Mouse (Mus musculus): ENCODE results near the gene Iqch. TPM values are rescaled to one million over a fixed set of nuclear protein-coding genes. Genes with fewer than 3 reads are reported as not detected.

Iqch gene
- polyA plus RNA-seq, 1 experiment from 2014 or later: 0.34 TPM

DNA sequence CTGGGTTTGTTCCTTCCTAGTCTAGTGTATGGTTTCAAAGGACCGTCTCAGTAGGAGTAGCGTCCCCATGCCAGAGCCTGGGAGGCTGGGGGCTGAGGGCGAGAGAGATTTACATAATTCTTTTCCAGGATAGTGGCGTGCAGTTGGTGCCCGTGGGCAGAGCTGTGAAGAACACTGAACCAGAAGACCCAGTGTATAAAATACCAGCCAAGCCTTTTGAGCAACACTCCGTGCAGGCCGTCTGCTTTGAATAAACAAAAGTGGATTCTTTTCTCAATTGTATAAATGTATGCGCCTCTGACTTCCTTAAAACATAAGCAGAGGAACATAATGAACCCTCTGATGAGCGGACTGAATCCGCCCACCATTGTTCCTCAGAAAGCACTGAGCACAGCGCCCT is 30.6 kb upstream of the Iqch start:
- Histone ChIP-seq H3K9ac (no peak overlapping the region), H3K4me1 (replicated peaks) (peaks cover 8% of the 10 kb centered on the region; the same call in 1 of the 2 replicates), H3K4me3 (no peak overlapping the region), H3K27ac (no peak overlapping the region), H3K27me3 (no peaks in the 10 kb centered on the region), H3K36me3 (peaks cover 56% of the 10 kb centered on the region), H3K9me3 (no peaks in the 10 kb centered on the region), H3K4me2 (no peak overlapping the region)
- 33% methylated on average over 11 of the region's 11 CpGs for WGBS
- ATAC-seq (ENCODE audit: low FRiP score): no peak

DNA sequence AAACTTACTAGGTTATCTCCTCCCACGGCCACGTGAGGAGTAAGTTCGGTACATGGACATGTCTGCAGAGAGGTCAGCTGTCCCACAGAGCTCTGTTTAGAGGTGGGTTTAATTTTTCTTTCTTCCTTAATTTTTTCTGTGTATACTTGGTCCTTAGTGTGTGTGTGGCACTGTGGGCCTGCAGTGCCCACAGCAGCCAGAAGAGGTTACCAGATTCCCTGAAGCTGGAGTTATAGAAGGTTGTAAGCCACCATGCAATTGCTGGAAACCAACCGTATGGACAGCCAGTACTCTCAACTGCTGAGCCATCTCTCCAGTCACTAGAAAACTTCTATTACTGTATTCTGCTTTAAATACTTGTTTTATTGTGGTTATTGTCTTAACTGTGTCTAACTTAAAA is 29.8 kb upstream of the Iqch start:
- ATAC-seq (ENCODE audit: low FRiP score): no peak

DNA sequence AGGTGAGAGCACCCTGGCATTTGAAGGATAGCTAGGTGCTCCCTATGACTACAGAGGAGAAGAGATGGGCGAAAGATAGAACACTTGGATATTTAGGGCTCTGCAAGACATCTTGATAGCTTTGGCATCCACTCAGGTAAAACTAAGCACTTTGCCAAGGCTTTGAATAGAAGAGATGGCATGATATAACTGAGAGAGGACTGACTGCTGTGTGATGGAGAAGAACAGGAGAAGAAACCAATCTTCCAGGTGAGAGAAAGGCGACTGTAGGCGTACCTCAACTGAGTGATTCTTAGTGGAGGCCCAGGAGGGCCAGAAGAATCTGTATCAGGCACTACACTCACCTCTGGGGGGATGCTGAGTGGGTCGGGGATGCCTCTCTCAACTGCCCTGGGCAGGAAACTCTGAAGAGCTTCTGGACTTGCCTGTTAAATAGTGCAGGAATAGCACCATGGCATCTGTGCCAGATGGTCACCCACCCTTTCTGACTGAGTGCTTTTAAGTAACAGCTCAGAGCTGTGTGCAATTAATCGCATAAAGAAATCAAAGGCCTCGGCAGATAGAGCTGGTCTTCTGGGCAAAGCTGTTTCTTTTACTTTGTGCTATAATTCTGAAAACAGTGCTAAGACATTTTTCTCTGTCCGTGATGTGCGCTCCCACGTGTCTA is 22.9 kb upstream of the Iqch start:
- whole genome bisulfite sequencing: 94% methylated on average over 9 of the region's 9 CpGs
- H3K36me3 ChIP-seq: peaks cover 62% of the 10 kb centered on the region

More for the DNA sequence above, 29.8 kb upstream of the Iqch start:
- Histone ChIP-seq H3K4me2 (no peak overlapping the region), H3K9me3 (no peaks in the 10 kb centered on the region), H3K27ac (no peak overlapping the region), H3K36me3 (peaks cover 56% of the 10 kb centered on the region), H3K4me1 (replicated peaks) (peaks cover 8% of the 10 kb centered on the region; the same call in 1 of the 2 replicates), H3K4me3 (no peak overlapping the region), H3K9ac (no peak overlapping the region), H3K27me3 (no peaks in the 10 kb centered on the region)
- WGBS: 57% methylated on average over 4 of the region's 4 CpGs

DNA sequence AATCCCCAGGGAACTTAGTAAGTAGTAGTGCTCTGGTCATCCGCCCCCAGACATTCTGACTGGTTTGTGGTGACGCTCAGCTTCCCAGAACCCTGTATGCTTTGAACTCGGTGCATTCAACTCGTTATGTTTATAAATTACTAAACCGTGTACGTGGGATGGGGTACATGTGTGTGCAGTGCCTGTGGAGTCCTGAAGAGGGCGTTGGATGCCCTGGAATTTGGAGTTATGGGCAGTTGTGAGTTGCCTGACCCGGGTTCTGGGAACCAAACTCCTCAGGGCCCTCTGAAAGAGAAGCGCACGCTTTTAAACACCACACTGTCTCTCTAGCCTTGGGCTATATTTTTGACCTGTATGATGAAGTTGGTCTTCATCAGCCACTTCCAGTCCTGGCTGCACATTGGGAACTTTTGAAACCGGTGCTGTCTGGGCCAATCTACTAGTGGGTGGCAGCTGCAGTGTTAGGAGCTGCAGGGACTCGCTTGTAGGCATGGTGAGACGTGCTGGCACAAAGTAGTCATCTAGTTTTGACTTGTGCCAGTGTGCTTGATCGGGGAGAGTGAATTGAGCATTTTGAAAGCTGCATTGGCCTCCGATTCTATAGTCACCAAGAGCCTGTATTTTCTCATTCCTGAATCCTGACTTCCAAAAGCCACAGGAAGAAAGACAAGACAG is 21.7 kb upstream of the Iqch start:
- no peaks in the 10 kb centered on the region for H3K9me3 ChIP-seq
- no peak overlapping the region for H3K27ac ChIP-seq
- peaks cover 5% of the 10 kb centered on the region; the same call in 1 of the 2 replicates for H3K4me1 ChIP-seq (replicated peaks)
- ATAC-seq (ENCODE audit: low FRiP score): no peak
- no peak overlapping the region for H3K4me3 ChIP-seq
- H3K27me3 ChIP-seq: no peaks in the 10 kb centered on the region
- H3K9ac ChIP-seq: no peak overlapping the region
- H3K4me2 ChIP-seq: no peak overlapping the region
- peaks cover 61% of the 10 kb centered on the region for H3K36me3 ChIP-seq
- WGBS: 81% methylated on average over 15 of the region's 15 CpGs

More for the DNA sequence above, 22.9 kb upstream of the Iqch start:
- no peaks in the 10 kb centered on the region for H3K27me3 ChIP-seq
- H3K27ac ChIP-seq: no peak overlapping the region
- H3K4me2 ChIP-seq: no peak overlapping the region
- no peak overlapping the region for H3K9ac ChIP-seq
- peaks cover 5% of the 10 kb centered on the region; the same call in 1 of the 2 replicates for H3K4me1 ChIP-seq (replicated peaks)
- ATAC-seq (ENCODE audit: low FRiP score): no peak
- H3K4me3 ChIP-seq: no peak overlapping the region
- H3K9me3 ChIP-seq: no peaks in the 10 kb centered on the region

DNA sequence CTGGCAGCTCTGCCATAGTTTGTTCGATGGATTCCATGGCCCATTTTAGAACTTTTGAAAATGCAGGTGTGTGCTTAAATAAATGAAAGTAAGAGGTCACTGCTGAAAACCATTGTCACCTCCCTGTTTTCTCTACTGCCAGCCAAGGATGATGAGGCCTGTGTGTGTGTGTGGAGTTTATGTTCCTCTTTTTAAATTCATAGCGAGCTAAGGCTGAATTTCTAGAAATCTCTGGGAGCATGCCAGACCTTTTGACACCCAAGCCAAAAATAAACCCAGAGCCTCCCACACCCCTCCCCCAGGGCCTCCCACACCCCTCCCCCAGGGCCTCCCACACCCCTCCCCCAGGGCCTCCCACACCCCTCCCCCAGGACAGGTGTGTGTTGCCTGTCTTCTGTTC is 15.7 kb upstream of the Iqch start:
- Histone ChIP-seq H3K9me3 (no peaks in the 10 kb centered on the region), H3K36me3 (peaks cover 58% of the 10 kb centered on the region), H3K4me2 (no peak overlapping the region), H3K27ac (no peak overlapping the region), H3K4me1 (replicated peaks) (peaks cover 23% of the 10 kb centered on the region), H3K4me3 (no peak overlapping the region), H3K9ac (no peak overlapping the region), H3K27me3 (no peaks in the 10 kb centered on the region)
- ATAC-seq (ENCODE audit: low FRiP score): no peak
- 94% methylated on average over 2 of the region's 2 CpGs for whole genome bisulfite sequencing

DNA sequence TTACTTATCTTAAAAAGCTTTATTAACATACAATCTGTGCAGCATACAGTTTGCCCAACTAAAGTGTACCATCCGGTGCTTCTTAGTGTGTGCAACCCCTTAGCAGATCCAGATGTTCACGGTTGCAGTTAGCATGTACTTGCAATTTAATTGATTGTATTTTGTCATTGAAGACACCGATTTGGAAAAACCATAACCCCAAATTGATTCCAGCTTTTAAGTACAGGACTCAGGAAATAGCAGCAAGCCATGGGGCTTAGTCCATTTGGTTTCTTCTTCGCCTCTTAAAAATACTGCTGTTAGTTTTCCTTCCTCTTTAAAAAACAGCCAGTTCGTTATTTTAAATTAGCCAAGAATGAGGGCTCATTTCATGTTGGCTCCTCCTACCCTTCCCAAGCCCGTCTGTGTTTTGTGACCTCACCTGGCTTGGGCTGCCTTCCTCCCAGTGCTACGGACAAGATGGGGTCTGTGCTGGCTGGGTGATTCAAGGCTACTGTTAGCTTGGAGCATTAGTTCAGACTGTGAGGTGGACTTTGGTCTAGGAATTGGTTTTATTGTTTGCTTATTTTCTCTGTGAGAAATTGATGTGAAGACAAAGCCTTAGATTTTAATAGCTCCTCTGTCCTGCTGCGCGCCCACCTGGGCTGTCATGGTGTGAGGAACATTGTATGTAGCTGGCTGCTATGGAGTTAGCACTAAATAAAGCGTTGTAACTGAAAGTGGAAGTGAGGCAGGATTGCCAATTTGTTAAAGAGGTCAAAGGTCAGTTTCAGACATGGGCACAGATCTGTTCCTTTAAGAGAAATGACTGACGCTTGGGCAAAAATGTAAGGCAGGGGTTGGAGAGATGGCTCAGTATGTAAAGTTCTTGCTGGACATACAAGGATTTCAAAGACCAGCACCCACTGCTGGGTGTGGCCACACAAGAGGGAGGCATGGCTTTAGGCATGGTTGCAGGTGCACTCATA is 12.0 kb upstream of the Iqch start:
- H3K4me1 ChIP-seq (replicated peaks): peaks cover 56% of the 10 kb centered on the region
- peaks cover 27% of the 10 kb centered on the region for H3K36me3 ChIP-seq
- no peak for ATAC-seq (ENCODE audit: low FRiP score)
- H3K4me3 ChIP-seq: no peak overlapping the region
- 85% methylated on average over 11 of the region's 11 CpGs for WGBS
- no peak overlapping the region for H3K4me2 ChIP-seq
- no peaks in the 10 kb centered on the region for H3K27me3 ChIP-seq
- no peaks in the 10 kb centered on the region for H3K9me3 ChIP-seq
- no peak overlapping the region for H3K9ac ChIP-seq
- no peak overlapping the region for H3K27ac ChIP-seq

DNA sequence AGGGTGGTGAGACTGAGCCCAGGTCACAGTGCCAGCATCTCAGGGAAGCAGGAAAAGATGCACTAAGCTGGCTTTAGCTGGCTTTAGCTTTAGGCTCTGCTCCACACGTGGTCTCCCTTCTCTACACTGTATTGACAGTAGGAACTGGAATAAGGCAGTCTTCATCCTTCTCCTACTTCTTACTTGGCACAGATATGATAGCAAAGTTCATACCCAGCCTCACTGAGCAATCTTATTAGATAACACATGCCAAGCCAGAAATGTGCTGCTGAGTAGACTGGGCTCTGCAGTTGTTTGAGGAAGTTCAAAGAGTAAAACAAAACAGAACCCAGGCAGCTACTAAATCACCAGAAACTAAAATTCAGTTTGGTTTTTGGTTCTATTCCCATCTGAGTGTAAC is 11.3 kb upstream of the Iqch start:
- 60% methylated on average over 1 of the region's 1 CpGs for WGBS
- no peaks in the 10 kb centered on the region for H3K27me3 ChIP-seq
- H3K9me3 ChIP-seq: no peaks in the 10 kb centered on the region
- no peak overlapping the region for H3K4me3 ChIP-seq
- H3K9ac ChIP-seq: 0 out of 2 replicates have a peak overlapping the region, but pooled peaks have one; percentile 47
- H3K4me2 ChIP-seq: peak overlapping the region; percentile 31
- peaks cover 20% of the 10 kb centered on the region for H3K36me3 ChIP-seq
- H3K27ac ChIP-seq: peak overlapping the region; percentile 46; the same call in 1 of the 2 replicates
- peaks cover 57% of the 10 kb centered on the region for H3K4me1 ChIP-seq (replicated peaks)
- no peak for ATAC-seq (ENCODE audit: low FRiP score)

DNA sequence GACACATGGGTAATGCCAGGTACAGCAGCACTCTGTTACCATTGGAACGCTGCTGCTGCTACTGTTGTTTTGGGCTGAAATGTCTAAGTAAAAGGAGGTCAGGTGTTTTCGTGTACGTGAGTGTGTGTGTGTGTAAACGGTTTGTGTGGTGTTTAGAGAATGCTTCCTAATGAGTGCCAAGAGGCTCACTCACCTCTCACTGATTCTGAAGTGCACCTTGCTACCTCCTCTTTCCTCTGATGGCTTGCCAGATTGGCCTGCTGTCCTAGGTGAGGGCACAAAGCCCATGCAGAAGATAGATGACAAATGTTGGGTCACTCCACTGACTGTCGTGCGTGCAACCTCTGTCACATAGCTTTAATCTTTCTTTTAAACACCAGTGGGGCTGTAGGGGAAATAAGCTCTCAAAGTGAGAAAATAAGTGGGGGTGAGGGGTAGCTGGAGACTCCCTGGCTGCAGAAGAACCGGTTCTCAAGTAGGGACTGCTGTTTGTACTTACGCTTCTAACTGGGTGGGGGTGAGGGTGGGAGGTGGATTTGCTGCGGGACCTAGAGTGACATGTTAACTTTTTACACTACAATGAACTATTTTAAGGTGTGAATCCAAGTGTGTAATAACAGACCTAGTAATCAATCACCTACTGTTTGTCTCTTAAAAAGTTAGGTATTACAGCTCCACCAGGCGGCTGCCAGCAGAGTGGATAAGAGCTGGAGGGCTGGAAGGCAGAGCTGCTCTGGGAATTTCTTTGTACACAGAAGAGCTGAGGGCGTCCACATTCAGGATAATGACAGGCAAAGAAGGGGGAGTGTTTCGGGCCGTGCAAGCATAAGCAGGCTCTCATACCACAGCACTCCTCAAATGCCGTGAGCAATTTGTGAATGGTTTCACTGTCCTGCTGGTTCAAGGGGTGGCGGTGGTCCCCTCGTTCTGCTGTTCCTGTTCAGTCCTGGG is 10.5 kb upstream of the Iqch start:
- peak overlapping the region; percentile 31 for H3K4me2 ChIP-seq
- H3K4me1 ChIP-seq (replicated peaks): peaks cover 57% of the 10 kb centered on the region
- no peak overlapping the region for H3K4me3 ChIP-seq
- peak overlapping the region; percentile 46 for H3K27ac ChIP-seq
- H3K9me3 ChIP-seq: no peaks in the 10 kb centered on the region
- H3K36me3 ChIP-seq: peaks cover 13% of the 10 kb centered on the region
- 0 out of 2 replicates have a peak, but pooled peaks have one; percentile 49 for ATAC-seq (ENCODE audit: low FRiP score)
- 46% methylated on average over 16 of the region's 16 CpGs for WGBS
- 0 out of 2 replicates have a peak overlapping the region, but pooled peaks have one; percentile 47 for H3K9ac ChIP-seq
- H3K27me3 ChIP-seq: no peaks in the 10 kb centered on the region

DNA sequence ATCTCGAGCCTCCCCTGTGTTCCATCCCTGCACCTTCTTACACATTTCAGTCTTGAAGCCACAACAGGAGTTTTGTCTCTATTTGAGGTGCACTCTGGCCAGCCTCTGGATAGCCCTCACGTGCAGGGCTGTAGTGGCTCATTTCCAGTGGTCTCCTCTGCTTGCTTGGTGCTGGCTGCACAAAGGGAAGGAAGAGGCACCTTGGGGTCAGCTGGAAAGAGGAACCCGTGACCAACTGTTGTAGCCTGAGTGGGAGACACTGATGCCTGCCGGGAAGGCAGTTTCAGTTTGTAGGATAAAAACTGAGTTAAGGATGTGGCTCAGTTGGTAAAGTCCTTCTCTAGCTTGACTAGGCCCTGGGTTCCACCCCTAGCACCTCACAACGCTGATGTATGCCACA is 9.7 kb upstream of the Iqch start:
- Histone ChIP-seq H3K36me3 (peaks cover 4% of the 10 kb centered on the region), H3K27me3 (no peaks in the 10 kb centered on the region), H3K4me1 (replicated peaks) (peaks cover 57% of the 10 kb centered on the region), H3K9ac (no peak overlapping the region), H3K27ac (0 out of 2 replicates have a peak overlapping the region, but pooled peaks have one; percentile 18), H3K4me2 (no peak overlapping the region), H3K4me3 (no peak overlapping the region), H3K9me3 (no peaks in the 10 kb centered on the region)
- WGBS: 72% methylated on average over 5 of the region's 5 CpGs
- ATAC-seq (ENCODE audit: low FRiP score): no peak

DNA sequence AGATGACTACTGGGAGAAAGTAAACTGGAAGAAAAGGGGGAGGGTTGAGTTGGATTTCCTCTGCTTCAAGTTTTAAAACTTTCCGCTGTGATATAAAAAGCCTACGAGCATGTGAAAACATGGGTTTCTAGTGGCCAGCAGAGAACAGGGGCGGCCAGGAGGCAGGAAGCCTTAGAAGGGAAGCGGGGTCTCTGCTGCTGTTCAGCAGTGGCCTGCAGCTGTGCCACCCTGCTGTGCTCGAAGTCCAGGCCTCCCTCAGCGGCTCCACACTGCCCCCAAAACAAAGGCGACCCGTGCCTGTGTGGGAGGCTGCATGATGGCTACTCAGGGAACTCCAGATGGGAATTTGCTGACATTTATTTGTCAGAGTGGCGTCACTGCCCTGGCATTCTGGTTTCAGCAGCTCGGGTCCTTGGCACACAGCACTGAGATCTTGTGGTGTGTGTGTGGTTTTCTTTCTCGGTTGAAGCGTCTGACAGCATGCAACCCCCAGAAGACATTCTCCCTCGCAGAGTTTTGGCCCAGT is 8.6 kb upstream of the Iqch start:
- no peak for ATAC-seq (ENCODE audit: low FRiP score)
- H3K27me3 ChIP-seq: no peaks in the 10 kb centered on the region
- peaks cover 53% of the 10 kb centered on the region for H3K4me1 ChIP-seq (replicated peaks)

DNA sequence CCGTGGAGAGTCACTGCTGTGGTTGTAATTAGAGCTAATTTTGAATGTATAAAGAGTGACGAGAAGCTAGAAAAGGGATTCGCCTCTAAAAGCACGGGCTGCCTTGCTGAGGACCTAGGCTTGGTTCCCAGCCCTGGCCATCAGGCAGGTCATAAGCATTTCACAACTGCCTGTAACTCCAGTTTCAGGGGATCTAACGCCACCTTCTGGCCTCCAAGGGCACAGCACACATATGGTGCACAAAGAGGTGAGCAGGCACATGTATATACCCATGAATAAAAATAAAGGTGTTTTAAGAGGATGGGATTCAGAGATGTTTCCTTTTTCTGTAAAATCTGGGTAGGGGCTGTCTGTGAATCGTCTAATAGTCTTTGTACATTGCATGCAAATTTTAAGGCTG is 7.9 kb upstream of the Iqch start:
- Histone ChIP-seq H3K4me2 (no peak overlapping the region), H3K36me3 (no peaks in the 10 kb centered on the region), H3K9ac (no peak overlapping the region), H3K9me3 (no peaks in the 10 kb centered on the region), H3K4me1 (replicated peaks) (peaks cover 53% of the 10 kb centered on the region), H3K27me3 (no peaks in the 10 kb centered on the region), H3K27ac (no peak overlapping the region), H3K4me3 (no peak overlapping the region)
- ATAC-seq (ENCODE audit: low FRiP score): no peak
- 85% methylated on average over 6 of the region's 6 CpGs for WGBS

More for the DNA sequence above, 8.6 kb upstream of the Iqch start:
- Histone ChIP-seq H3K9me3 (no peaks in the 10 kb centered on the region), H3K36me3 (no peaks in the 10 kb centered on the region), H3K4me3 (no peak overlapping the region), H3K9ac (peak overlapping the region; percentile 57), H3K4me2 (0 out of 2 replicates have a peak overlapping the region, but pooled peaks have one; percentile 17), H3K27ac (peak overlapping the region; percentile 9; the same call in 1 of the 2 replicates)
- 17% methylated on average over 13 of the region's 13 CpGs for WGBS
